Mouse (Mus musculus) A20 (cell line): ENCODE data around the gene Cdk17.

Experiments
- DNase-seq: peaks from one replicate; pipeline ENCODE4 v3.0.0-alpha.2; 2011; ENCODE audit warnings: low read depth, low spot score

Gene Cdk17

DNA sequence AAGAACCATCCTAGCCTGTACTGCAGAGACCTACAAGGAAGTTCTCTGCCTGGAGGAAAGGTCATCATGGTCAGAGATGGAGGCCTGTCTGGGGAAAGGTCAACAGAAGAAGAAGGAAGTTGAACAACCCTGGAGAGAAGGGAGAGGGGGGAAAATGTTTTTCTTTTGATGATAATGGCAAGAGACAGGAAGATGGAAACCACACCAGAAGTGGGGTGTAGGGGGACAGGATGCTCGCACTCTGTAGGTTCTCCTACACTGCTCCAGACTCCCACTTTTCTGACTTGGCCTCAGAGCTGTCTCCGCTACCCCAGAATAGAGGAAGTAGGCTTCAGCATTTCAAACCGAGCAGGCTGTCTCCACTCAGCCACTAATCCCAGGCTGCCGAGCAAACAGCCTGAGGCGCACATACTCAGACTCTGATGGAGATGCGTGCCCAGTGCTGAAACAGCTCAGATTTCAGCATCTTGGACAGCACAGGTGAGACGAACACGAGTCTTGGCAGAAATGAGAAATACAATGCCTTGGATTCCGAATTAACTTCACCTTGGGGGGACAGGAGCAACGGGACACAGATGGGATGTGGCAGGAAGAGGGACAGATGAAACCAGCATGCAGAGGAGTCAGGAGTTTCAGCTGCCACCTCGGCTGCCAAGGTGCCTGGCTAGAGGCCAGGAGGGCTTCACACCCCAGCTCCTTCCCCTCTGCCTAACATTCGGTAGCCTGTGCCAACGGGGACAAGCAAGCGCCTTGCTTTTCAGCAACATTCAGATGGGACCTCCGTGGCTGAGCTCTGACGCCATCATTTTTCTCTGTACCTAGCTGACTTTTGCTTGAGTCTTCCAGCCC, 100.7 kb downstream of the Cdk17 start:
- DNase-seq, result no peak

- DNase-seq, result no peak
Observed at GRCm38 (mm10) chr10:93261981-93262499, 101.4 kb downstream of the Cdk17 start.

DNA sequence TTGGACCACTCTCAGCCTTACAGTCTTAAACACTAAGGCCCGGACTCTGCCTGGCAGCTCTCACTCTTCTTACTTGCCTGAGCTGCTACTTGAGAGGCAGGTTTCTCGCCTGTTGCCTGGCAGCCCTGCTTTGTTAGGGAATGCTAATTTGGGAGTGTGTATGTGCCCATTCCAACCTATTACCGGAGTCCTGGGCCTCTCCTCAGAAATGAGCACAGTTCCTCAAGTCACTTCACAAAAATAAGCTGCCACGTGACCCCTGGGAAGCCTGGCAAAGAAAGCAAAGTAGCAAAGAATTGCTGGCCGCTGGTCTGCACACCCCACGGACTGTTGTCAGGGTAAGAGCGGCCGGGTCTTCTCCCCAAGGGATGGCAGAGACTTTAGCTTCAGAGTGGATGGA, 102.8 kb downstream of the Cdk17 start:
- no peak for DNase-seq

GRCm38 (mm10) chr10:93264001-93264400, 103.3 kb downstream of the Cdk17 start:
- no peak for DNase-seq

DNA sequence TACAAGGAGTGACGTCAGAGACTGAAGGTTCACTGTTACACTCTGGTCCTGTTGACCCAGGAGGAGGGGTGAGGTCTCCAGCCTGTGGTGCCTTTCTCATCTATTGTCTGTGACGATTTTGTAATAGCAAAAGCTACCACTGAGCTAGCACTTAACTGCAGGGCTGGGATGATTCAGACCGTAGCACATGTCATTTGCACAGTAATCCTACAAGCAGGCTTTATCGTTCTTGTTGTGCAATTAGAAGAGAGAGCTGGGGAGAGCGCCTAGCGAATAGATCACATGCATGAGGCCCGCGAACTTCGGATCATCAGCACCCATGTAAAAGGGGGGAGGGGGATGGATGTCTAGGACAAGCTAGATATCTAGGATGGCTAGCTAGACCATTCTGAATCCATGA, 105.2 kb downstream of the Cdk17 start:
- DNase-seq, result no peak

GRCm38 (mm10) chr10:93266521-93266920, 105.8 kb downstream of the Cdk17 start:
- no peak for DNase-seq

- no peak for DNase-seq
Observed at GRCm38 (mm10) chr10:93267509-93267908, 106.8 kb downstream of the Cdk17 start.

DNA sequence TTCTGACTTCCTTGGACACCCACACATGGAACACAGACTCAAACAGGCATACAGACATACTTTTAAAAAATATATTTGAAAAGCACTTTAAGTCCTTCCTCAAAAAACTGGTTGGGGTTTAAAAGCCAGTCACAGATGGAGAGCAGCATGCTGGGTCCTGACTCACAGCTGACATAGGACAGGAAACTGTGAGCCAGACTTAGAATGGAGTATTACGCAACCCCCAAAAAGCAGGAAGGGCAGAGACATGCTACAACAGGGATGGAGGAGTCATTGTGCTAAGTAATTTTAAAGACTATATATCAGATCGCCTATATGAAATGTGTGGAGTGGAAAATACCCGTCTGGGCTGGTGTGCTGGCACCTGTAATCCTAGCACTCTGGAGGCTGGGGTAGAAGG, 107.7 kb downstream of the Cdk17 start:
- DNase-seq, result no peak

- DNase-seq, result no peak
Observed at GRCm38 (mm10) chr10:93269744-93270143, 109.1 kb downstream of the Cdk17 start.

DNA sequence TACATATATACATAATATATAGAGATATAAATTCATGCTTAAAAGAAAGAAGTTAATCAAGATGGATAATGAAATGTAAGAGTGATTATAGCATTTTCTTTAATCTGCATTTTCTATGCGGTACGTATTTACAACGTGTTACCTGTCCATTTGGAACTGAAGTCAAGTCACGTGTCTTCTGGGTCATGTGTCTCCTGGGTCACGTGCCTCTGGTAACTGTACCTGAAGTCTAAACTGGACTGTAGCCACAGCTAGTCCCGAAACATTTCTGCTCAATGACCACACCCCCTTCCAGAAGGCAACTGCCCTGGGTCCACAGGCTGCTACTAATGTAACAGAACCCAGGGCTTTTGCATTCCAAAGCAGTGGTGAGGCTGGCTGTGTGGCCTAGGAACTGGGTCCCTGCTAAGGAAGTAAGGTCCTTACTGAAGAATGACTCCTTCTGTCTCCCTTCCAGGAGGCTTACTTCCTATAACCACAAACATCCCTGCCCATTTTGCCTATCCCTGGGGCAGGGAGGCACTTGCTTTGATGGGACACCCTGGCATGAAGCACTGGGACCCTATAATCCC, 110.3 kb downstream of the Cdk17 start:
- DNase-seq, result no peak

DNA sequence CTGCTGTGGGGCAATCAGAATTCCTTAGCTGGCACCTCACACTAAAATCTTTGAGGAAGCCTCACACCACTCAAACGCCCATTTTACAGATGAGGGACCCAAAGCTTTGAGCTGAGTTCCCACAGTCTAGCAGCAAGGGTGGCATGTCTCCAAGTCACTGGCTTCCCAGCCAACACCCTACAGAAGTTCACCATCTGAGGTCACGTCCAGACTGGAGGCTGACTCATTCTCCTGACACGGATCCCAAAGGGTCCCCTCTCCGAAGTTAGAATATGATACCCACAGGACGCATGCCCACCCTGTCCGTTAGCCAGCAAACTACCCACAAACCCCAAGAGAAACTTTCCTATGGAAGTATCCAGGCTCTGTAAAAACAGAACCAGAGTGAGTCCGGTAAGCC, 111.2 kb downstream of the Cdk17 start:
- DNase-seq, result no peak

- peak; percentile 78 for DNase-seq
Observed at GRCm38 (mm10) chr10:93272986-93273982, 112.6 kb downstream of the Cdk17 start.

DNA sequence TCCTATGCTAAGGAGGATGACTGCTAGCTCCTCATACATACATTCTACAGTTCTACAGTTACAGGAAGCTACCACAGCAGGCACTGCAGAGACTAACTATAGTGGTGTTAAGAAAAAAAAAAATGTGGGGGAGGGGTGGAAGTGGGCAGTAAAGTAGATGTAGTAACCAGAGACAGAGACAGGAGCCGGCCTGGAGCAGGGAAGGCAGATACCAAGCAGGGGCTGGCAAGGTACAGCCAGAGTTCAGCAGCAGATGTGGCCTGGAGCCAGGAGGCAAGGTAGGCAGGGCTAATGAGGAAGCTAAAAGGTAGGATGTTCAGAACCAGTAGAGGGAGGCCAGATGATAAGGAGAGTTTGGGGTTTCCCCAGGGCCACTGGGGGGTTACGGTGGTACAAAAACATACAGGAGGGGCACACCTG, 113.6 kb downstream of the Cdk17 start:
- DNase-seq, result peak; percentile 66

DNA sequence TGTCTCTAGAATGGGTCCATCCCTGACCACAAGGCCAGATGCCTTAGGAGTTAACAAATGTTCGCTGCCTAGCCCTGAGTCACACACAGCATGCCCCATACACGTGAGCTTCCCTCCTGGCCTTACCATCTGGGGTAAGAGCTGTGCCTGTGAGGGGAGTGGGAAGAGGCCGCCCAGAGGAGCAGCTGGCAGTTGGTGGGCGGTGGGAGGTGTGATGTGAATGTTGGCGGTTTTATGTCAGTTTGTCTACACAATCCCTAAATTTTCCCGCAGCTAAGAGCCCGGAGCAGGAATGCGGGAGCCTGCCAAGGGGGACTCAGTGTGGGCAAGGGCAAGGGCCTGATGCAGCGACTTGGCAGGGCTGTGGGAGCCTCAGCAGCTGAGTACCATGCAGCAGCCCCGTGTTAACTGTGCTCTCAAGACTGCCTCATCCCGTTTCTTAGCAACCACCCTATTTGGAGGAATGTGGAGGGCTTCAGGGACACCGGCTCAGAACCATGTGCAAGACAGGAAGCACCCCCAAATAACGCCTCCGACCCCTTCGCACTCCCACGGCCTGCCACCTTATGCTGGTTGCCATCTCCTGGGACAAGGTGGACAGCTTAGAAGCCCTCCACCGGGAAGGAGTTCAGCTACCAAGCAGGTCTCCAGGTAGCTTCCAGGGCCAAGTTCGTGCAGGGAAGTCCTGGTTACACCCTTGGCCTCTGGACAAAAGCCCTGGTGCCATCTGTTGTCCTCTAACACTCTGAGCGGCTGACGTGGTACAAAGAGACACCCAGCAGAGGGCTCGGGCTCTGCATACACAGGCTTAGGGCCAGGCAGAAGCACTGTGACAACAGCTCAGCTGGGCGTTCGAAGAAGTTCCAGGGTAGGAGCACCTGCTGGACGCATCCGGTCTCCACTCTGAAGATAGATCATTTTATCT, 114.8 kb downstream of the Cdk17 start:
- DNase-seq, result no peak

- no peak for DNase-seq
Observed at GRCm38 (mm10) chr10:93276349-93276763, 115.7 kb downstream of the Cdk17 start.

- DNase-seq, result no peak
Observed at GRCm38 (mm10) chr10:93276857-93277256, 116.2 kb downstream of the Cdk17 start.

DNA sequence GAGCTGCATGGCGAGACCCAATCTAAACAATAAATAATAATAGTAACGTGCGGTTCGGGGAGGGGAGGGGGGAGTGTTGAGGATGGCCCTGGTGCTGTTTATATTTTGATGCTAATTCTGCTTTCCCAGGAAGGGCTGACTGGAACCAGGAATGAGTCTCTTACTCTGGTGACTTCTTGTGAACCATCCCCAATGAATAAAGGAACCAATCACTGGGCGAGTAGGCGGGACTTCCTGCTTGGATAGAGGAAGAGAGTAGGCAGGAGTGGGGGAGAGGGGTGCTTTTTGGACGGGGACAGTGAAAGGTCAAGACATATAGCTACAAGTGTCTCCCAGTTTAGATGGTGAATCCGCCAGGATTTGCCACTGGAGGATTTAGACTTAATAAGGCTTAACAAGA, 117.7 kb downstream of the Cdk17 start:
- DNase-seq, result no peak

GRCm38 (mm10) chr10:93279062-93279461, 118.4 kb downstream of the Cdk17 start:
- DNase-seq, result no peak

DNA sequence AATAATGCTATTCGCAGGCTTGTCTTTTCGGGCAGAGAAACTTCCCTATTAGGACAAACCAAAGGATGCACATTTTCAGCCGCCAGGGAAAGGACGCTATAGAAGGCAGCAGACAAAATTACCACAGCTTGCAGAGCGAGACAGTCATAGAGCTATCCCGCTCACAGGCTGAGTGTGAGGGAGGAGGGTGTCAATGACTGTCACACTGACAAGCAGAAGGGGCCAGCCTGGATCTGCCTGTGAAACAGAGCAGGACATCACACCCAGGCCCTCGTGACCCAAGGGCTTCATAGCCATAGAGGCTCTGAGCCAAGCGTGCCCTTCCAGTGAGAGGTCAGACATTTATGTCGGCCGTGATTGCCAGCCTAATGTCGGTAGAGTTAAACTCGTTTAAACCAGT, 119.9 kb downstream of the Cdk17 start:
- no peak for DNase-seq

- no peak for DNase-seq
Observed at GRCm38 (mm10) chr10:93281092-93281491, 120.4 kb downstream of the Cdk17 start.

DNA sequence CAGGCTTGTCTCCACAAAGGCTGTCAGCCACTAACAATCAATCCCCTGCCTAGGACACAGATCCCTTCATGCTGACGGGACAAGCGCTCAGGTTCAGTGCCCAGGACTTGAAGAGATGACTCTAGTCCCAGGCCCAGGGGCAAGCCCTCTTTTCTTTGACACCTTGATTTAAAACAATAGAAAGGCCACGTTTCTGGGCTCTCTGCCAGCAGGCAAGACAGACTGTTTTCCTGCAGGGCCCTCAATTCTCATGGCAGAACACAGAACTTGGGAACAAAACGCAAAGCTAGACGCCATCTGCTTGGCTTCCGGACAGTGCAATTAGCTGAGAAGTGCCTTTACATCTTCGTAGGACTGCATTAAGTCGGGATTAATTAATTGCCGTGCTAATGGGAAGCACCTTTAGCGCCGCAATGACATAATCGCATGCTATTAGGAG, 121.9 kb downstream of the Cdk17 start:
- no peak for DNase-seq
